In the genomic region with DNA sequence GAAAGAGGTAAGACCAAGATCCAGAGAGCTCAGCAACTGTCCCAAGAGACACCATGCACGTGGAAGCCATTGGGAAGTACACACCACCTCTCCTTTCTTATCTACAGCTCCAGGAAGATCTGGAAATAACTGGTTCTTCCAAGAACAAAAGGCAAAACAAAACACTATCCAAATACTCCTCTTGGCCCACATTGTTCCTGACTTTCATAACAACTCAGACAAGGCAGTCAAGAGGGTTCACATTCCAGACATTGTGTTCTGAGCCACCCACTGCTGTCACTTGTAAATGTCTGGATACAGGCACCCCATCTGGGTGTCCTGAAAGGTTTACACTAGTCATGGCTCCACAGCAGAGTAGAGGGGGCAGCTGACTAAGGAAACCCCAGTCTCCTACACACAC, we compare ENCODE assay signal across 13 mouse cellular contexts. TPM values are rescaled to one million over a fixed set of nuclear protein-coding genes. Genes with fewer than 3 reads are reported as not detected.
DNase-seq lines count a peak whose midpoint lies in the region; ATAC-seq and TF ChIP-seq lines count a peak whose summit lies in the region.
"Had no signal": no experiment of that assay in that cellular context is flagged by ENCODE, and none has a peak within 500 bp of the region (broad histone marks: within the 10 kb centered on the region; RNA-seq: fewer than 3 reads in every experiment).

No protein-coding gene starts in this region.

- H3K9ac ChIP-seq in kidney, postnatal 0 days (ENCODE audit: low read depth, low read length), result no peak overlapping the region
- H3K9ac ChIP-seq in forebrain, embryonic 16.5 days (replicated peaks; ENCODE audit: low read depth, low read length), result no peak overlapping the region
- H3K9ac ChIP-seq: embryonic facial prominence, embryonic 15.5 days; stomach, embryonic 15.5 days had no signal

- ATAC-seq in kidney, postnatal 0 days (replicated peaks; ENCODE audit: low FRiP score, low read depth), result no peak
- no peak for ATAC-seq in forebrain, embryonic 16.5 days

- peaks cover 5% of the 10 kb centered on the region; the same call in 1 of the 2 replicates for H3K4me1 ChIP-seq in kidney, postnatal 0 days (replicated peaks; ENCODE audit: insufficient read depth, low read length)
- 0 out of 2 replicates have a peak, but pooled peaks cover 2% of the 10 kb centered on the region for H3K4me1 ChIP-seq in forebrain, embryonic 16.5 days (replicated peaks; ENCODE audit: control insufficient read depth, insufficient read depth, low read length)
- H3K4me1 ChIP-seq: embryonic facial prominence, embryonic 15.5 days; stomach, embryonic 15.5 days had no signal

- DNase-seq in gastrocnemius, adult 2 months, result peak; percentile 48
- DNase-seq in gastrocnemius, adult 18-20 months (ENCODE audit: low spot score), result no peak
- DNase-seq in urinary bladder, postnatal 14 days (ENCODE audit: low spot score), result peak; percentile 35
- no peak for DNase-seq in urinary bladder, postnatal 10 days (ENCODE audit: low spot score)
- DNase-seq in kidney, postnatal 0 days (ENCODE audit: low spot score), result peak; percentile 47
- DNase-seq in testis, postnatal 14 days (ENCODE audit: low spot score), result peak; percentile 16
- no peak for DNase-seq in frontal cortex, postnatal 36 days (ENCODE audit: low spot score in 2 of 2)
- DNase-seq: cerebellum, adult 18-20 months; retina, postnatal 1 day had no signal

- 67% methylated on average over 1 of the region's 1 CpGs for WGBS in kidney, postnatal 0 days
- 52% methylated on average over 1 of the region's 1 CpGs for WGBS in forebrain, embryonic 16.5 days

- H3K4me2 ChIP-seq in kidney, postnatal 0 days (ENCODE audit: low read length), result no peak overlapping the region
- no peak overlapping the region for H3K4me2 ChIP-seq in forebrain, embryonic 16.5 days (ENCODE audit: low read length)
- H3K4me2 ChIP-seq: embryonic facial prominence, embryonic 15.5 days; liver, embryonic 11.5 days; stomach, embryonic 15.5 days had no signal

- intact Hi-C loops in gastrocnemius, adult 2 months (cut with DNase I), result loop anchor here (2.0 kb wide), 1 partner anchor 14 kb away; no protein-coding TSS in a partner anchor

- no peak for TF ChIP-seq CTCF in gastrocnemius, adult 2 months (IDR thresholded peaks at IDR 0.05)
- no peak for TF ChIP-seq CTCF in kidney, postnatal 0 days (IDR thresholded peaks at IDR 0.05; ENCODE audit: low read depth)

- no peaks in the 10 kb centered on the region for H3K27me3 ChIP-seq in kidney, postnatal 0 days (ENCODE audit: insufficient read depth, low read length)
- no peaks in the 10 kb centered on the region for H3K27me3 ChIP-seq in forebrain, embryonic 16.5 days (replicated peaks; ENCODE audit: control insufficient read depth, insufficient read depth, low read length)
- H3K27me3 ChIP-seq: embryonic facial prominence, embryonic 15.5 days; stomach, embryonic 15.5 days had no signal

- no peaks in the 10 kb centered on the region for H3K9me3 ChIP-seq in kidney, postnatal 0 days (replicated peaks; ENCODE audit: low read length)
- H3K9me3 ChIP-seq in forebrain, embryonic 16.5 days (ENCODE audit: control insufficient read depth, low read length), result no peaks in the 10 kb centered on the region
- H3K9me3 ChIP-seq: embryonic facial prominence, embryonic 15.5 days; stomach, embryonic 15.5 days had no signal

- H3K27ac ChIP-seq in gastrocnemius, adult 2 months, result peak overlapping the region; percentile 77
- H3K27ac ChIP-seq in kidney, postnatal 0 days, result 0 out of 2 replicates have a peak overlapping the region, but pooled peaks have one; percentile 44
- no peak overlapping the region for H3K27ac ChIP-seq in forebrain, embryonic 16.5 days (ENCODE audit: low read length)
- H3K27ac ChIP-seq: embryonic facial prominence, embryonic 15.5 days; stomach, embryonic 15.5 days had no signal

- no peaks in the 10 kb centered on the region for H3K36me3 ChIP-seq in kidney, postnatal 0 days (ENCODE audit: insufficient read depth, low read length)
- no peaks in the 10 kb centered on the region for H3K36me3 ChIP-seq in forebrain, embryonic 16.5 days (ENCODE audit: control insufficient read depth, insufficient read depth)
- H3K36me3 ChIP-seq: embryonic facial prominence, embryonic 15.5 days; stomach, embryonic 15.5 days had no signal

- no peak overlapping the region for H3K4me3 ChIP-seq in gastrocnemius, adult 2 months
- H3K4me3 ChIP-seq in kidney, postnatal 0 days (replicated peaks; ENCODE audit: low read depth, low read length), result no peak overlapping the region
- H3K4me3 ChIP-seq in forebrain, embryonic 16.5 days (replicated peaks; ENCODE audit: low read length), result no peak overlapping the region
- H3K4me3 ChIP-seq: embryonic facial prominence, embryonic 15.5 days; stomach, embryonic 15.5 days had no signal

RNA-seq across cellular contexts. Expression of gene Tmtc1, which starts 39.7 kb away (rescaled TPM):
- 10 to 100 TPM; 55.4 to 64.8 TPM for total RNA-seq in gastrocnemius, adult 2 months (2021)
- 10 to 100 TPM; 59.2 to 63.1 TPM for total RNA-seq in gastrocnemius, adult 18-20 months (2021)
- 1.1 and 1.4 TPM in 2 replicates for polyA plus RNA-seq in kidney, postnatal 0 days (2015; fragmentation: Nextera tagmentation; extraction: Ambion mirVana)
- 3.9 and 4.0 TPM in 2 replicates for polyA plus RNA-seq in forebrain, embryonic 16.5 days (2015; fragmentation: Nextera tagmentation; extraction: Ambion mirVana)

Comparison
In these comparisons a context has a peak if more than half of its experiments do, and no peak if none do; other contexts are left out.
1. DNase-seq: peak in gastrocnemius, adult 2 months (single experiment), urinary bladder, postnatal 14 days (single experiment), kidney, postnatal 0 days (single experiment) and testis, postnatal 14 days (single experiment); none in gastrocnemius, adult 18-20 months (single experiment), urinary bladder, postnatal 10 days (single experiment) and frontal cortex, postnatal 36 days (0 of 2).